Mouse (Mus musculus) MN1 (cell line): ENCODE results near the gene Cntn4.

ENCODE experiments used
- DNase-seq: peaks from one replicate; pipeline ENCODE4 v3.0.0-alpha.2; 2016; ENCODE audit warnings: low spot score

Gene Cntn4

GRCm38 (mm10) chr6:106078629-106079028 is 401.2 kb downstream of the Cntn4 start:
- DNase-seq = no peak

GRCm38 (mm10) chr6:106097856-106098255 is 420.4 kb downstream of the Cntn4 start:
- no peak for DNase-seq

GRCm38 (mm10) chr6:106118523-106119081 is 441.1 kb downstream of the Cntn4 start:
- no peak for DNase-seq

GRCm38 (mm10) chr6:106153530-106153929 is 476.1 kb downstream of the Cntn4 start:
- DNase-seq = peak; percentile 22

DNA sequence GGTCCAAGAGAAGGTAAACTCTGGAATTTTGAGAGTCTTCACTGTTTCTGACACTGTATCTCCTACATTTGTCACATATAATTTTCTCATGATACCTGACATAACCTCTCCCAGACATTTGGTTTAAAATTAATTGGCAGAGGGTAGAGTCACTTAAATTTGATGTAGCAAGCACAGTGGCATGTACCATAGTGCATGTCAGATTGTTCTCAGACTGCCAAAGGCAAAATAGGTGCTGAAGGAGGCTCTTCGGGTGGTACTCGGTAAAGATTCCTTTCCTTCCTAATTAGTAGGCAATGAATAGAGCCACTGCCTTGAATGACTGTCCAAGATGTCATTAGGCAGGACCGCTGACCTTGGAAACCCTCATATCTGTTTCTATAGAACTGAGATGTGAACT is 477.9 kb downstream of the Cntn4 start:
- no peak for DNase-seq

DNA sequence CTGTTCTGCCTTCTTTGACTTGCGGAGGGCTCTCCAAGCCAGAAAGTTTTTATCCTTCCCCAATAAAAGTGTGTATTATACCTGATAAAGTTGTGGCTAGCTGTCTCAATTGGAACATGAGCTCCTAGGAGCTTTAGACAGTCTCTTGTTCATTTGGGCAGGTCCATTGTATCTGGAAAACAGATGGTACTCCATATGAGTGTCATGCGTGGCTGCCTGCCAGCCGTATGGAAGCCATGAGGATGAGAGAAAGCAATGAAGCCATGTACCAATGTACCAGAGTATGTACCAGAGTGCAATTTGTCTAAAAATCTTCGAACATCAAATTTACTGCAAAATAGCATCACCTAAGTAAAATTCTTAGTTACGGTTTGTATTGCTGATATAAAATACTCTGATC is 500.1 kb downstream of the Cntn4 start:
- DNase-seq = no peak

- no peak for DNase-seq
These were observed 504.1 kb downstream of the Cntn4 start for GRCm38 (mm10) chr6:106181596-106181995.

DNA sequence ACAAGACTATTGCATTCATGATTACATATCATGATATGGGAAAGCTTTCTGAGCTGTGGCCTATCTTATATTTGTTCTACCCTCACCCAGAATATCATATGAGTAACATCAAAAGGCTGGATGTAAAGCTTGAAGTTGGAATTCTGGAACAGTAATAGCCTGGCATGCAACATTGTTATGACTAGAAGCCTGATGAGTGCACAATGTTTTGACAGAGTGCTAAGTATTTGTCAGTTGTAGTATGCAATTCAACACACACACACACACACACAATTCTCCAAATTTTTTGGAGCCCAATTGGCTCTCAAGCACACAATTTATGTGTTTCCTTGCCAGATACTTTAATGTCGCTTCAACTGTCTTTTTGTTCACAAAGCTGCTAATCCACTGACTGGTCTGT is 523.5 kb downstream of the Cntn4 start:
- DNase-seq = no peak

- DNase-seq = no peak
These were observed 529.9 kb downstream of the Cntn4 start for GRCm38 (mm10) chr6:106207401-106207800.

GRCm38 (mm10) chr6:106213071-106213470 is 535.6 kb downstream of the Cntn4 start:
- DNase-seq = no peak

- no peak for DNase-seq
These were observed 559.8 kb downstream of the Cntn4 start for GRCm38 (mm10) chr6:106237046-106237948.

- DNase-seq = no peak
These were observed 564.1 kb downstream of the Cntn4 start for GRCm38 (mm10) chr6:106241553-106241952.

- DNase-seq = no peak
These were observed 585.9 kb downstream of the Cntn4 start for GRCm38 (mm10) chr6:106263396-106263795.

DNA sequence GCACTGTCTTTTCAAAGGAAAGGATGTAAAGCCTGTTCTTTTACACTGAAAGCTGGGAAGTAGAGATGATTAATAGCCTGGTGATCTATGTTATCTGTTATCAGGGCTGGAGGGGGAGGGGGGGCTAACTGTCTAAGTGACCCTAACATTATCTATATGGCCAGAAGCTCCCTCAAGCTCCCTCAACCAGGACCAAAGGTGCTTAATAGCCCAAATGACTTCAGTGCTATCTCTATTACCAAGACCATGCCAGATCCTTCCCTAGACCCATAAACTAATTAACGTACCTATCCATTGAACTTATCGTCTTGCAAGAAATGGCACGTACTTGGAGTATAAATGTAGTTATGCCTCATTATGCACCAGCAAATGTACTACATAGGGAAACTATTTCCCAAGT is 588.0 kb downstream of the Cntn4 start:
- DNase-seq = no peak

- no peak for DNase-seq
These were observed 588.8 kb downstream of the Cntn4 start for GRCm38 (mm10) chr6:106266304-106266703.

DNA sequence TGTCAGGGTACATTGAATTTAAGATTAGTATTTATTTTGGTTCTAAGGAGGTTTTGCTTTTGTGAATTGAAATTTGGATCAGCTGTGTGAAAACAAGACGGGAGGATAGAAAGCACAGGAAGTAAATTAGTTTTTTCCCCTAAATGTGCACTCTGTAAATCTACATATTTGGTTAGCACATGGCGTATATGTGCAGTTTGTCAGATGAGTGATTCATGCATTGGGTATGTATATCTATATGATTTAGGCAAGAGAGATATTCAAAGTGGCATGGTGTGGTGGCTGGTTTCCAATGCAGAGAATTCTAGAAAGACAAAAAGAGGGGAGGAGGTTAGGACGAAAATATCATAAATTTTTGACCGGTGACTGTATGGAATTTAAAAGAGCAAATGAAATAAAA is 591.3 kb downstream of the Cntn4 start:
- no peak for DNase-seq

- DNase-seq = no peak
These were observed 599.7 kb downstream of the Cntn4 start for GRCm38 (mm10) chr6:106277139-106277538.

DNA sequence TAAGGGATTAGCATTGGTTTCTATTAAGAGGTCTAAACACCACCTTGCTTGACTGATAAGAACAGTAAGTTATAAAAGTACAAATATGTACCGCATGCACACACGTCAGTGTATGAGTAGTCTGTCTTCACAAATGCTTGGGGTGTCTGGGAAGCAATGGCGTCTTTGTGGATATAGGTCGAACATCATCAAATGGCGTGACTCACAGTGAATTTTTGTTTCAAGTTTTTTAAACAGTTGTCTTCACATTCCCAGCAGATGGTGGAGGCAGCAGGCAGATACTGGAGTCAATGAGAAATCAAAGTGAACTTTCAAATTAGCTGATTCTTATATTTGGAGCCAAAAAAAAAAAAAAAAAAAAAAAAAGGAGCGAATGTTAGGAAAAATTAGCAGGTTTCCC is 604.2 kb downstream of the Cntn4 start:
- no peak for DNase-seq

DNA sequence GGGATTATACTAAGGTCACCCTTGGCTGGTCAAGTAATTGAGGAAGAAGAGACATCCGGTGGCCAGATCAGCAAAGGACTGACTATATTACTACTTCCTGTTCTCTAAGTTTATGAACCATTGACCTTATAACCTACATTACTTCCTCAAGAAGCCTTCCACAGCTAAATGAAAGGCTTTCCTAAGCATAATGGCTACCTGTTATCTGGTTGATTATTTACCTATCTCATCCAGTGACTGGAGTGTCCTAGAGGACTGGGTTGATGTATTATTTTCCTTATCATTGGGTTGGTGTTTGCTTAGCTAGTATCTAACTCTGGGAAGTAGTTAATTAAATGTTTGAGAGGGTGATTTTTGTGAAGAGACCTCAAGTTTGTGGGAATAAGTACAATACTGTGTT is 606.4 kb downstream of the Cntn4 start:
- no peak for DNase-seq

- no peak for DNase-seq
These were observed 622.0 kb downstream of the Cntn4 start for GRCm38 (mm10) chr6:106299451-106299850.

GRCm38 (mm10) chr6:106300179-106300578 is 622.7 kb downstream of the Cntn4 start:
- no peak for DNase-seq

DNA sequence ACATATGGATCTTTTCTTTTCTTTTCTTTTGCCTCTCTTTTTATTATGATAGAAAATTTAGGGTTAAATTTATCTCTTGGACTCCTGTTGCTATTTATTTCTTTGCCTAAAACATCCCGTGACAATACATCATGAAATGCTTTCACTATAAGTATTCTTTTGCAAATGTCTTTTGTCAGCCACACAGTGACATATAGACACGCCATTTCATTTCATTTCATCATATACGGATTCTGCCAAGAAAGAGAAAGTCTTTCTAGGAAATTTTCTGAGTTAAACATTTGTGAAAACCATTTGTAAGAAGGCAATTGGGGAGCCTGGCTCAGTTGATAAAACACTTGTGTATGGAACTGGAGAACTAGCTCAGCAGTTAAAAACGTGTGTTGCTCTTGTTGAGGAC is 625.0 kb downstream of the Cntn4 start:
- DNase-seq = no peak

- no peak for DNase-seq
These were observed 651.5 kb downstream of the Cntn4 start for GRCm38 (mm10) chr6:106328987-106329386.

DNA sequence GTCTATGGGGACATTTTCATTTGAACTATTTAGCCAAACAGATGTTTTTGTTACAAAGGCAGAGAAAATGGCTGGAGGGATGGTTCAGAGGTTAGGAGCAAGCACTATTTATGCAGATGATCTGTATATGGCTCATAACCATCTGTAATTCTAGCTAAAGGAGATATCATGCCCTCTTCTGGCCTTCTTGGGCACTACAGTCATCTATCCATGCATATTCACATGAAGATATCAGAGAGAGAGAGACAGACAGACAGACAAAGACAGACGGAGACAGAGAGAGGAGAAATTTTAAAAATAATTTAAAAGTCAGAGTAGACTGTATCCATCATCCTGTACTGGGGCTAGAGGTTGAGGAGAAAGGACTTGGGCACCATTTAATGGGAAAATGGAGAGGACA is 652.2 kb downstream of the Cntn4 start:
- DNase-seq = no peak
